Mouse (Mus musculus): ENCODE measurements around the gene Dpysl4.

DNA sequence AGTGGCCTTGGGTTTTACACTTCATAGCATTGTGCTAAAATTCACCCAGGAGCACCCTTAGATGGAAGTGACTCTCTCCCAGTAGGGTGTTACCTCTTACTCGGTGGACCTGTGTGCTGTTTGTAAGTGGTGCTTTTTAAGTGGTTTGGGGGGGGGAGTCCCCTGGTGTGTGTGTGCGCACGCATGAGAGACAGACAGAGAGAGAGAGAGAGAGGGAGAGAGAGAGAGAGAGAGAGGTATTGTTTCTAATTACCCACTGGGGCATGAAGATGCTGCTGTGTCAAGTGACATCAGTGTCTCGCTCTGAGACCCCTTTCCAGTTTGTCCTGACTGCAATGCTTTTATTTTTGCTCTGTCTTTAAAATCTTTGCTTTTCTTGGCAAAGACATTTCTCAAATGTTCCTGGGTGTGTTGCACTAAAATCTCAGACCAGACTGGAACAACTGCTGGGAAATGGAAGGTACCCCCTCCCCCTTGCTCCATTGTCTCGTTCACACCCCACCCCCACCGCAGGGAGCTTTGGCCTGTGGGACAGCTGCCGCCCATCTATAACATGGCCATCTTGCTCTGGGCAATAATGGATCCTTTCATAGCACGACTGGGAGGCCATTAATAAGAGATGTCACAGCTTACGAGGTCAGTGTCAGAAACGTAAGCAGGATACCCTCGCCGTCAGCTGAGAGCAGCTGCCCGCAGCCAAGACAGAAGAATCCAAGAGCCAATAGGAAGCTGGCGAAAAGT lies 10.6 kb upstream of the Dpysl4 start:
- TF ChIP-seq POLR2A (IDR thresholded peaks at IDR 0.05; ENCODE audit: control insufficient read depth, low read depth, low read length) (no peak), CTCF (IDR thresholded peaks at IDR 0.05; ENCODE audit: control insufficient read depth, insufficient read depth, insufficient replicate concordance, low read depth, low read length) (no peak)

All from testis, adult 2 months (tissue).